Mouse (Mus musculus) C2C12 (cell line): ENCODE data around the gene Ifngr1.

Source experiments
- CEBPB ChIP-seq: IDR thresholded peaks from one replicate; pipeline ENCODE4 v1.6.1; 2011; ENCODE audit warnings: low read depth, mild to moderate bottlenecking, control low read depth, moderate library complexity
- CTCF ChIP-seq: IDR thresholded peaks from one replicate; pipeline ENCODE4 v1.5.1; 2011; ENCODE audit not compliant: control insufficient read depth, insufficient read depth, insufficient read length
- MAX ChIP-seq: IDR thresholded peaks from one replicate; pipeline ENCODE4 v1.6.1; 2011; ENCODE audit warnings: mild to moderate bottlenecking, control low read depth
- MYOD1 ChIP-seq: IDR thresholded peaks from one replicate; pipeline ENCODE4 v1.6.1; 2011; ENCODE audit warnings: low read depth; ENCODE audit not compliant: control insufficient read depth, insufficient read length
- MYOG ChIP-seq: IDR thresholded peaks from one replicate; pipeline ENCODE4 v1.6.1; 2011; ENCODE audit not compliant: control insufficient read depth, insufficient read length; ENCODE audit errors: extremely low read depth
- USF1 ChIP-seq: IDR thresholded peaks from one replicate; pipeline ENCODE4 v1.6.1; 2011; ENCODE audit warnings: low read depth, mild to moderate bottlenecking, control low read depth, moderate library complexity

DNA sequence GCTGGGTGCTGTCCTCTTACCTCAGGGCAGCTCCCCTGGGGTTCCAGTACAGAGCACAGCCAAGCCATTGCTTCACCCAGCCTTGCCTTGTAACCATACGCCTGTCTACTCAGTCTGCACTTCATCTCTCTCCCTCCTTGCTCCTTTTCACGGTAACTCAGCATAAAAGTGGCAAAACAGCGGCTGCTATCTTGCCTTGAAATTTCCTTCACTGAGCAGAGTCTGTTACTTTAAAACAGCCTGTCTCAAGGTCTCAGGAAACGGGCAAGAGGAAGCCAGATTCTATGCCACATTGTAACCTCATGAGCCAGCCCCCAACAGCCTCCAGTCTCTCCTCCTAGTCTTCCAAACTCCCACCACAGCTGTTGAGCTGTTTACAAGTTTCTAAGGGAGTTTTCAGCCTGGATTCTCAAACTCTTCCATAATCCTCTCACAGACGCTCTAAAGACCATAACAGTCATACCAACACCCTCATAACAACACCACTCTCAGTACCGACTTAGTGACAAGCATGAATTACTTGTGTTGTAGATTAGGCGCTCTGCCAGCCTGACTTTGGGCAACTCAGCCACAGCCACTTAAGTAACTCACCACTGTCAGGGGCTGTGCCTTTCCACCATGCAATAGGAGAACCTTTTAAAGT, 21.5 kb downstream of the Ifngr1 start:
- TF ChIP-seq USF1 (no peak), CTCF (no peak), CEBPB (no peak), MYOG (no peak), MAX (no peak), MYOD1 (no peak)
